Mouse (Mus musculus): ENCODE results near the gene Zfp949.

DNA sequence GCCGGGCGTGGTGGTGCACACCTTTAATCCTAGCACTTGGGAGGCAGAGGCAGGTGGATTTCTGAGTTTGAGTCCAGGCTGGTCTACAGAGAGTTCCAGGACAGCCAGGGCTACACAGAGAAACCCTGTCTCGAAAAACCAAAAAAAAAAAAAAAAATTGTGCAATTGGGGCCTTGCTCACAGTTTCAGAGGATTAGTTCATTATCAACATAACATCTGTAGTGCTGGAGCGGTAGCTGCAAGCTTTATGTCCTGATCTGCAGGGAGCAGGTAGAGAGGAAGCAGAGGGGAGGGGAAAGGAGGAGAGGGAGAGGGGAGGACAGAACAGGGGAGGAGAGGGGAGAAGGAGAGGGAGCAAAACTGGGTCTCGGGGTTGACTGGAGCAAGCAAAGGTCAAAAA lies 19.1 kb upstream of the Zfp949 start:
- TF ChIP-seq CTCF (IDR thresholded peaks at IDR 0.05; ENCODE audit: extremely low read depth, insufficient read length, insufficient replicate concordance, low read depth, low read length) (no peak), POLR2A (IDR thresholded peaks at IDR 0.05; ENCODE audit: low read depth, low read length) (no peak)
